Mouse (Mus musculus) kidney, embryonic 16.5 days (tissue): ENCODE data around the gene Rprd1b. TPM values are rescaled to one million over a fixed set of nuclear protein-coding genes. Genes with fewer than 3 reads are reported as not detected.
"Not testable (repeated sequence)": the region's sequence is repeated elsewhere in the genome, so short reads cannot be mapped to it uniquely, and the experiment has no call there.

Source experiments
- ATAC-seq: fragments of 200-750 bp; cut with Nextera tagmentation; 2 replicates; pipeline ENCODE4 v1.8.0; 2017; ENCODE audit warnings: moderate TSS enrichment; ENCODE audit not compliant: low FRiP score, low TSS enrichment
- H3K27ac ChIP-seq: fragments of 300-500 bp; sonication (generic); 2 replicates; pipeline ENCODE4 v1.5.1; 2014; ENCODE audit warnings: low read length
- H3K27me3 ChIP-seq: fragments of 300-500 bp; sonication (generic); 2 replicates; pipeline ENCODE4 v1.6.1; 2014; ENCODE audit warnings: low read length, control low read depth, mixed read lengths; ENCODE audit not compliant: insufficient read depth
- H3K36me3 ChIP-seq: fragments of 300-500 bp; sonication (generic); 2 replicates; pipeline ENCODE4 v1.6.1; 2014; ENCODE audit warnings: low read length, control low read depth, mixed read lengths; ENCODE audit not compliant: insufficient read depth
- H3K4me1 ChIP-seq: fragments of 300-500 bp; sonication (generic); 2 replicates; pipeline ENCODE4 v1.6.1; 2014; ENCODE audit warnings: low read length, control low read depth, mixed read lengths; ENCODE audit not compliant: insufficient read depth
- H3K4me2 ChIP-seq: fragments of 300-500 bp; sonication (generic); replicated peaks from 2 replicates; pipeline ENCODE4 v1.6.1; 2014; ENCODE audit warnings: low read depth, low read length
- H3K4me3 ChIP-seq: fragments of 300-500 bp; sonication (generic); 2 replicates; pipeline ENCODE4 v1.5.1; 2014; ENCODE audit warnings: mild to moderate bottlenecking, low read length
- H3K9ac ChIP-seq: fragments of 300-500 bp; sonication (generic); replicated peaks from 2 replicates; pipeline ENCODE4 v1.6.1; 2014; ENCODE audit warnings: low read length
- H3K9me3 ChIP-seq: fragments of 300-500 bp; sonication (generic); 2 replicates; pipeline ENCODE4 v1.6.1; 2016; ENCODE audit warnings: low read length, control low read depth
- WGBS: fragments of 180-500 bp; shearing (Covaris S2); extraction: QIAGEN DNeasy Blood & Tissue Kit; methylation state at CpG from one replicate; pipeline ENCODE4 v1.1.7; 2014; 5-methylcytosine and 5-hydroxymethylcytosine counted together
- polyA plus RNA-seq: library from polyadenylated mRNA; unstranded; fragments of >200 nt; fragmentation: Nextera tagmentation; extraction: Ambion mirVana; gene quantifications from 2 replicates; pipeline ENCODE4 v1.2.1, GENCODE M21; 2015

Gene Rprd1b
- polyA plus RNA-seq, 1 experiment from 2014 or later, result 44.1 TPM

GRCm38 (mm10) chr2:158055383-158055782 is 27.1 kb downstream of the Rprd1b start:
- not testable (repeated sequence) for ATAC-seq, H3K4me1 ChIP-seq, H3K9ac ChIP-seq, H3K4me3 ChIP-seq, H3K27me3 ChIP-seq, H3K27ac ChIP-seq, H3K9me3 ChIP-seq, H3K4me2 ChIP-seq
- H3K36me3 ChIP-seq, result peaks cover 33% of the 10 kb centered on the region
- WGBS, result 88% methylated on average over 8 of the region's 8 CpGs

GRCm38 (mm10) chr2:158057030-158057429 is 28.7 kb downstream of the Rprd1b start:
- H3K4me3 ChIP-seq, result no peak overlapping the region
- H3K9me3 ChIP-seq, result no peaks in the 10 kb centered on the region
- H3K4me1 ChIP-seq, result no peaks in the 10 kb centered on the region
- no peak overlapping the region for H3K9ac ChIP-seq
- no peak overlapping the region for H3K27ac ChIP-seq
- no peak for ATAC-seq
- H3K36me3 ChIP-seq, result peaks cover 40% of the 10 kb centered on the region
- no peaks in the 10 kb centered on the region for H3K27me3 ChIP-seq
- no peak overlapping the region for H3K4me2 ChIP-seq
- 93% methylated on average over 3 of the region's 3 CpGs for WGBS

- WGBS, result 87% methylated on average over 10 of the region's 10 CpGs
- Histone ChIP-seq H3K36me3 (peaks cover 43% of the 10 kb centered on the region), H3K27ac (no peak overlapping the region), H3K4me2 (no peak overlapping the region), H3K4me1 (no peaks in the 10 kb centered on the region), H3K9me3 (no peaks in the 10 kb centered on the region), H3K27me3 (no peaks in the 10 kb centered on the region), H3K9ac (no peak overlapping the region), H3K4me3 (no peak overlapping the region)
- ATAC-seq, result no peak
These were observed 30.2 kb downstream of the Rprd1b start for GRCm38 (mm10) chr2:158058534-158058933.

GRCm38 (mm10) chr2:158059666-158060105 is 31.4 kb downstream of the Rprd1b start:
- Histone ChIP-seq H3K27me3 (no peaks in the 10 kb centered on the region), H3K36me3 (peaks cover 43% of the 10 kb centered on the region), H3K27ac (no peak overlapping the region), H3K9ac (no peak overlapping the region), H3K4me1 (no peaks in the 10 kb centered on the region; the same call in 1 of the 2 replicates), H3K4me2 (no peak overlapping the region), H3K9me3 (no peaks in the 10 kb centered on the region), H3K4me3 (no peak overlapping the region)
- WGBS, result 74% methylated on average over 8 of the region's 8 CpGs
- no peak for ATAC-seq

GRCm38 (mm10) chr2:158063036-158063435 is 34.7 kb downstream of the Rprd1b start:
- Histone ChIP-seq H3K9me3 (no peaks in the 10 kb centered on the region), H3K27me3 (no peaks in the 10 kb centered on the region), H3K4me3 (no peak overlapping the region), H3K4me1 (no peaks in the 10 kb centered on the region; the same call in 1 of the 2 replicates), H3K27ac (no peak overlapping the region), H3K4me2 (no peak overlapping the region), H3K36me3 (peaks cover 53% of the 10 kb centered on the region), H3K9ac (no peak overlapping the region)
- no peak for ATAC-seq
- WGBS, result 86% methylated on average over 3 of the region's 3 CpGs

- 0 out of 2 replicates have a peak, but pooled peaks have one; percentile 9 for ATAC-seq
These were observed 36.3 kb downstream of the Rprd1b start for GRCm38 (mm10) chr2:158064571-158065048.

GRCm38 (mm10) chr2:158065064-158065463 is 36.8 kb downstream of the Rprd1b start:
- no peaks in the 10 kb centered on the region; the same call in 1 of the 2 replicates for H3K4me1 ChIP-seq
- no peak overlapping the region for H3K27ac ChIP-seq
- H3K9me3 ChIP-seq, result no peaks in the 10 kb centered on the region
- no peak for ATAC-seq
- 92% methylated on average over 5 of the region's 5 CpGs for WGBS
- peaks cover 35% of the 10 kb centered on the region for H3K36me3 ChIP-seq
- no peak overlapping the region for H3K4me3 ChIP-seq
- H3K4me2 ChIP-seq, result no peak overlapping the region
- H3K9ac ChIP-seq, result no peak overlapping the region
- H3K27me3 ChIP-seq, result no peaks in the 10 kb centered on the region

More at GRCm38 (mm10) chr2:158064571-158065048, 36.3 kb downstream of the Rprd1b start:
- Histone ChIP-seq H3K9ac (no peak overlapping the region), H3K36me3 (peaks cover 38% of the 10 kb centered on the region), H3K4me2 (no peak overlapping the region), H3K4me3 (no peak overlapping the region), H3K27me3 (no peaks in the 10 kb centered on the region), H3K9me3 (no peaks in the 10 kb centered on the region), H3K27ac (no peak overlapping the region), H3K4me1 (no peaks in the 10 kb centered on the region; the same call in 1 of the 2 replicates)
- 29% methylated on average over 3 of the region's 3 CpGs for WGBS

GRCm38 (mm10) chr2:158066456-158066855 is 38.2 kb downstream of the Rprd1b start:
- no peak for ATAC-seq

GRCm38 (mm10) chr2:158067260-158067824 is 39.0 kb downstream of the Rprd1b start:
- Histone ChIP-seq H3K4me2 (no peak overlapping the region), H3K27ac (no peak overlapping the region), H3K9ac (no peak overlapping the region), H3K27me3 (no peaks in the 10 kb centered on the region), H3K4me1 (peaks cover 5% of the 10 kb centered on the region; the same call in 1 of the 2 replicates), H3K4me3 (no peak overlapping the region), H3K36me3 (peaks cover 29% of the 10 kb centered on the region), H3K9me3 (no peaks in the 10 kb centered on the region)
- WGBS, result 96% methylated on average over 5 of the region's 5 CpGs
- ATAC-seq, result no peak

More at GRCm38 (mm10) chr2:158066456-158066855, 38.2 kb downstream of the Rprd1b start:
- no peaks in the 10 kb centered on the region for H3K27me3 ChIP-seq
- no peak overlapping the region for H3K4me2 ChIP-seq
- H3K9ac ChIP-seq, result no peak overlapping the region
- peaks cover 34% of the 10 kb centered on the region for H3K36me3 ChIP-seq
- H3K9me3 ChIP-seq, result no peaks in the 10 kb centered on the region
- H3K4me1 ChIP-seq, result peaks cover 5% of the 10 kb centered on the region; the same call in 1 of the 2 replicates
- no peak overlapping the region for H3K27ac ChIP-seq
- no peak overlapping the region for H3K4me3 ChIP-seq

GRCm38 (mm10) chr2:158068444-158068971 is 40.2 kb downstream of the Rprd1b start:
- no peak overlapping the region for H3K27ac ChIP-seq

More at GRCm38 (mm10) chr2:158068444-158068971, 40.2 kb downstream of the Rprd1b start:
- Histone ChIP-seq H3K9ac (no peak overlapping the region), H3K36me3 (peaks cover 26% of the 10 kb centered on the region), H3K9me3 (no peaks in the 10 kb centered on the region), H3K4me3 (no peak overlapping the region), H3K4me2 (no peak overlapping the region), H3K4me1 (peaks cover 5% of the 10 kb centered on the region; the same call in 1 of the 2 replicates), H3K27me3 (no peaks in the 10 kb centered on the region)
- no peak for ATAC-seq
